Mouse (Mus musculus) gastrocnemius, postnatal 14 days (tissue): ENCODE measurements at regions not wholly inside any gene's neighbourhood (a gene's known extent, or its start where the extent isn't known, plus 50 kb on each side); places are given as distances from the start of the nearest gene placed in this dataset.
"Not testable (repeated sequence)": the region's sequence is repeated elsewhere in the genome, so short reads cannot be mapped to it uniquely, and the experiment has no call there.

Experiments
- DNase-seq: peaks from one replicate; pipeline ENCODE4 v3.0.0; 2021; ENCODE audit warnings: mixed read lengths
- intact Hi-C: fragments of 180-260 bp; cut with DNase I; formaldehyde crosslinking; loops from one replicate; pipeline ENCODE4 v1.15.1; 2025; ENCODE audit warnings: low total_unique reads

DNA sequence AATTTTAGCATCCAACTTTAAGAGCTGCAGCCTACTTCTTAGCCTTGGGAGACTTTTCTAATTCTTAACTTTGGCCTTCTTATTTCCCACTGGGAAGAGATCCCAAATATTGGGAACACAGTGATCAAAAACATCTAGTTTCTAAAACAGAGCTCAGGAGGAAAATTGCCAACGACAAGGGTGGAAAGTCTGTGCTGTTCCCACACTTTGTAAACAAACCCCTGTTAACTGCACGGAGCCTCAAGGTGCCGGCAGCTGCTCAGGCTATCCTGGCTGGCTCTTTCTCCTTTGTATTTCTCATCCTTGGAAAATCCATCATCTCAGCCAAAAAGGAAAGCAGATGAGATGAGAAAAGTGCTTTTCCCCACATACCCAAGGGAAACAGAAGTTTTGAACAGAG lies 84.9 kb downstream of the Impad1 start:
- intact Hi-C loops: no loop called here

GRCm38 (mm10) chr4:4699102-4699501 lies 94.1 kb downstream of the Impad1 start:
- DNase-seq: no peak
- intact Hi-C loops: no loop called here

More for the DNA sequence above, 84.9 kb downstream of the Impad1 start:
- DNase-seq: peak; percentile 57

DNA sequence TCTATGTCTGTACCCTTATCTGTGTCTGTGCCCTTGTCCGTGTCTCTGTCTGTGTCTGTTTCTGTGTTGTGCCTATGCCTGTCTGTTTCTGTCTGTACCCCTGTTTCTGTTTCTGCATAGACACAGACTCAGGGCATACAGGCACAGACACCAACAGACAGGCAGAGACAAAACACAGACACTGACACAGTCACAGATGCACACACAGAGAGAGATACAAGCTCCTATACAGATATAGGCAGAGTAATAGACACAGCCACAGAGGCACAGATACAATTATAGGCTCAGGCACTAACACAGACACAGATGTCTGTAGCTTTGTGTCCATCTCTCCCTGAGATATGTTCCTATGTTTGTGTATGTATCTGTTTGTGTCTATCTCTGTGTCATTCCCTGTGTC lies 97.7 kb downstream of the Impad1 start:
- intact Hi-C loops: no loop called here
- no peak for DNase-seq

GRCm38 (mm10) chr4:4686920-4687319 lies 106.2 kb downstream of the Impad1 start:
- DNase-seq: no peak
- intact Hi-C loops: no loop called here

GRCm38 (mm10) chr4:4674607-4675006 lies 118.5 kb downstream of the Impad1 start:
- intact Hi-C loops: no loop called here
- DNase-seq: no peak

DNA sequence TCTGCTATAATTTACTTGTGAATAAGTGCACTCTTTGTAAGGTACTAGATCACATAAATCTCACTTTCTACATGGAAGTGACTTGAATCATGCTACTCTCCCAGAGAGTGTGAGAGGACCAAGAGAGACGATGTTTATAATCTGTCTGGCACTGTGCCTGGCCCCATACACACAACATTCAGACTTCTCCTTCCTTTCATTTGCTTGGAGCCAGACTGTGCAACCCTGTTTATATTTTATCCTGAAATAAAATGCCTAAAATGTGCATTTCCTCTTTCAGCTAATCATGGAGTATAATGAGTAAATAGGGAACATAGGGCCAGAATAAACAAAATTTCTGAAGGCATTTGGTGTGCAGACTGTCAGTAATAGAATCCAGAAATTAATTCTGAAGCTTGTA lies 142.9 kb downstream of the Impad1 start:
- intact Hi-C loops: no loop called here
- no peak for DNase-seq

DNA sequence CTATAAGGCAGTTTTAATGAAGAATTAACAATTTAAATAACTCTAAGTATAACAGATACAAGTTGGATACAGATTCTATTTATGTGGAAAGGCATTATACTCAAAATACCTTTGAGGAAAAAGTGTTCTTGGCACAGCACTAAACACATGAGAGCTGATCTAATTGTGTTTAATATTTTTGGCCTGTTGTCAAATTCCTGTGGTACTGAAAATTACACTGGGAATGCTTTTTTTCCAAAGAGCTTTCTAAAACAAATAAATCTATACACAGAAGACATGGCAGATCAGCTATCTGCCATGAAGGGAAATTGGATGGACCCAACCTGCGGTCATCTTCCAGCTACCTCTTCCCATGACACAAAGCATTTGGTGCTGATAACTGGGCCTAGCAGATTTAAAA lies 147.9 kb downstream of the Impad1 start:
- intact Hi-C loops: no loop called here

GRCm38 (mm10) chr4:4636258-4636657 lies 156.9 kb downstream of the Impad1 start:
- DNase-seq: no peak
- intact Hi-C loops: no loop called here

More for the DNA sequence above, 147.9 kb downstream of the Impad1 start:
- DNase-seq: no peak

DNA sequence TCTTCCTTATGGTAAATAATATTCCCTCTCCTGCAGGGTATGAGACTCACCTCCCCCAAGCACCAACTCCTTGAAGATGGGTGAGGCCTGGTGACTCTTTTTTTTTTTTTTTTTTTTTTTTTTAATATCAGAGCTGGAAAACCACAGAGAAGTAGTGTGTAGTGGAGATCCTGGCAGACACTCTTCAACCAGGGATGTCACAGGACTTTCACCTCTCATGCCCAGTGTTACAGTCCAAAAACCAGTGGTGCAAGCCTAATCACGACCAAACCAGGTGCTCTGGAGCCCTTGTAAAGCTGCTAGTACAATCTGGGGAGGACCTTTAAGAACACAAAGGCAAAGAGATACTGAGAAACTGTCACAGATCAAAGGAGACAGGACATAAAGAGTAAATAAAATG lies 157.3 kb downstream of the Impad1 start:
- no peak for DNase-seq
- intact Hi-C loops: no loop called here

DNA sequence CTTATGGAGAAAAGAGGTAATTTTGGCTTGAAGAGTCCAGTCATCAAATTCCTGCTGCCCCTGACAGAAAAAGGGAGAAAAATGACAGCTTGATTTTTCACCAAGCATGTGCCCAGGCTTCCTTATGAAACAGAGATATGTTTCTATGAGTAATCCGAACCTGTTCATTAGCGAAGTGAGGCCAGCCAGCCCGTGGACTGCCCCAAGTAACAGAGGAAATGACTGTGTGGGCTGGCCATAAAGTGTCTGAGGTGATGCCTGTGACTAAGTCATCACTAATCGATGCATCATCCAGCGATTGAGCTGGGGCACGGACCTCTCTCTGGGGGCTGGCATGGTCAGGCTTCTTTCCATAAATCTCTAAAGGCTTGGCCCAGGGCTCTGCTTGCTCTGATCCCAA lies 157.8 kb downstream of the Impad1 start:
- intact Hi-C loops: no loop called here
- peak; percentile 7 for DNase-seq

DNA sequence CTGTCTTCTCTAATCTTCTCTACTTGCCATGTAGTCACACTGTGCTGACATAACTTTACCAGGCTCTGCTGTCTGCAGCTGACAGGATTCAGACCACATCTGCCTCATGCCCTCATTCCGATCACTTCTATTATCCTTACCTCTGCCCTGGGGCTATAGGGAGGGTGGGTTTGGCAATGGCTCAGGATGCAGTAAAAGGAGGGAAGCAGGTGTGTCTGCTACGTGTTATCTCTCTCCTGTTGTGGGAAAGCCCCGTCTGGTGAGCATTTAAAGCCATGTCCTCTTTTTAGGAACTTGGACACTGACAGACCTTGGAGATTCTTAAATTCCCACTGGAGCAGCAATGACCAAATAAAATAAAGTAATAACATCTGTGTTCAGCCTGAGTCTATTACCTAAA lies 158.5 kb downstream of the Impad1 start:
- intact Hi-C loops: no loop called here
- no peak for DNase-seq

- DNase-seq: no peak
- intact Hi-C loops: no loop called here
Measured at GRCm38 (mm10) chr4:4630750-4631149, 162.4 kb downstream of the Impad1 start.

DNA sequence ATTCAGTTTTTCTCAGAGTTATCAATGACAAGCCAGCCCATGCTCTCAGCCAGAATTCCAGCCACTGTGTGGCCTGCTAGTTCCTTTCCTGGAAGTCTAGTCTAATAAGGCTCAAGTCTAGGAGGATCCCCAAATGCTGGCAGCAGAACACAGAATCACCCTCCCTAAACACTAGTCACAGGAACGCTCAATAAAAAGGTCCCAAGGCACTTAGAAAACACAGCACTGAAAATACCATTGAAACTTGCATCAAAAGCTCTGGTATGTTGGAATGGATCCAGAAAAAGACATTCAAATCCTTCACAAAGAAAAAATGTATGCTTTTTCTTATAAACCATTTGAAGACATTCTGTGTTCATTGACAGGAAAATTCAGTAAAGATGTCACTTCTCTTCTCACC lies 163.9 kb downstream of the Impad1 start:
- no peak for DNase-seq
- intact Hi-C loops: no loop called here

DNA sequence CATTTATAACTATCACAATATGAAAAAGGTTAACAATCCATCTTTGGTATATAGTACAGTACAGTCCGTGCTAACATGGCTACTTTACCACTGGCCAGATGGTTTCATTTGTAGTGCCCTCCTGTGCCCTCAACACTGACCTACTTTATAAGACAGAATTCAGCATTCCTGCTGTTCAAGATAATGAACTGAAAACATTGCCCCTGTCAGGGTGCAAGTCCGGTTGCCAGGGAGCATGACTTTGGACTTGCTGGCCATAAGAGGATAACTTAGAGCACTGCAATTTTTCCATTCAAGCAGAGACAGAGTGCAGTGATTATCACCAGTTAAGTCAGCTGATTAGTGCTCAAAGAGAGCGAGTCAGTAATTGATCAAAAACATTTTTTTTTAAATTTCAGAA lies 169.3 kb downstream of the Impad1 start:
- no peak for DNase-seq
- intact Hi-C loops: no loop called here

DNA sequence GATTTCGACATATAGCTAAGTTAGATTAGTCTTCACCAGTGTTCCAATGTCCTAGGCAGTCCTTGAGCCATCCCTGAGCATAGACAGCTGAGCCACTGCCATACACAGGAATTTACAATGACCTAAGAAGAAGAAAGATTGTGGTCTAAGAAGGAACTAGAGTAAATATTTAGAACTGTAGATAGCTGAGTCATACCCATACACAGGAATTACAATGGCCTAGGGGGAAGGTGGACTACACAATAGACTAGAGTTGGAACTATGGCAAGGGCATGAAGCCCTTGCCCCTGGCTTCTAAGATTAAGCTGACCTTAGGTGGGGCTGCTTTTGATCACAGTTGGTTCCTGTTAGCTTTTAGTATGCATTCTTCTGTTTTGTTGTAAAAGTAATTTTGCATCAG lies 173.0 kb downstream of the Impad1 start:
- intact Hi-C loops, DNase-seq: not testable (repeated sequence)

- no peak for DNase-seq
- intact Hi-C loops: no loop called here
Measured at GRCm38 (mm10) chr4:4614577-4614976, 178.6 kb downstream of the Impad1 start.
